Mouse (Mus musculus) left cerebral cortex, adult 9 months (tissue): ENCODE measurements at regions not wholly inside any gene's neighbourhood (a gene's known extent, or its start where the extent isn't known, plus 50 kb on each side); places are given as distances from the start of the nearest gene placed in this dataset.

ENCODE experiments used
- DNase-seq, 2 experiments: peaks; one replicate each; pipeline ENCODE4 v3.0.0; 2022; ENCODE audit warnings: low spot score in 2 of 2

- no peak for DNase-seq
Observed at GRCm38 (mm10) chr4:80442711-80443110, 391.2 kb upstream of the Tyrp1 start.

DNA sequence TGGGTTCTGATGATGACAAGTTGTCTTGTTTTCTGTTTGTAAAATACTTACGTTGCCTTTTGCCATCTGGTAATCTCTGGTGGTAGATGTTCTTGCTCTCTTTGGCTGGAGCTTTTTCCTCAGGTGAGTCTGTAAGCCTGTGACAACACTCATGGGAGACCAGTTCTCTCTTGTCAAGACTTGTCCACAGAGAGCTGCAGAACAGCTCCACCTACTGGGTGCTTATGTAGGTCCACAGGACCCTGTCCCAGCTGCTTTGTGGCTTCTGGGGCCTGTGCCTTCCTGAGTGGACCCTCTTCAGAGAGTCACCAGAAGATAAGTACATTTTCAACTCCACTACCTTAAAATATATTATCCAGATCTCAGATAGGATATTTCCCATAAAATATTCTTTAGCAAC, 370.3 kb upstream of the Tyrp1 start:
- no peak for DNase-seq

- DNase-seq, result no peak
Observed at GRCm38 (mm10) chr4:80475736-80476478, 358.0 kb upstream of the Tyrp1 start.

- DNase-seq, result no peak
Observed at GRCm38 (mm10) chr4:80515087-80515486, 318.8 kb upstream of the Tyrp1 start.

DNA sequence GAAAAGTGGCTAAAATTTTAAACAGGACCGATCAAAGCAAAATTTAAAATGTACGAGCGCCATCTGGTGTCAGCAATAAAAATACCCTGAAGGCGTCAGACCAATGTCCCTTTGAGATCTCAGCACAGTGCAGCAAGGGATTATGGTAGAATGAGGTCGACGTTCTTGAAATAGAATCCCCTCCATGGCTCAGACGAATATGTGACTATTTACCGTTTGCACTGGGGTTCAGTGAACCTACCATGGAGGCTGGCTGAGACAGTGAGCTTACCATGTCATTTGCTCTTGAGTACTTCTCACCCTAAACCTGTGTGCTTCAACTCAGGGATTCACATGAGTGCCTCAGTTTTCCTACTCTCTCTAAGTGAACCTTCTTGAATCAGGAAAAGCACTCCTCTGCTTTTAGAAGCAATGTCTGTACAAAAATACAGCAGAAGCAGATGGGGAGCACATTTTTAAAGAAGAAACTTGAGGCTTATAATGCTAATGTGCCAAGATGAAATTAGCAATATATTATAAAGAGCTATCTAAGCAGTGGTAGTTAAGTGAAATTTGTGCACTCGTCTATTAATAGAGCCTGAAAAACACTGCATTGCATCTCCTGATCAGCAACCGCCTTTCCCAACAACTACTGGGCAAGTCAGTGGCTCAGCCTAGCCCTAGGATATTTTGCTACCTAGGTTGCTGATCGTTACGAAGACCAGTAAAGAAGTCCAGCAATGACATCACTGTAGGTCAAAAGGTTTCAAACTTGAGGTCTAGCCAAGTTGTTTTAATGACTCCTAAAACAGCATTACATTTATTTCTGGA, 316.2 kb upstream of the Tyrp1 start:
- peak; percentile 40 to 79 for DNase-seq

- DNase-seq, result peak in 1 of 2 experiments; percentile 3
Observed at GRCm38 (mm10) chr4:80518589-80518988, 315.3 kb upstream of the Tyrp1 start.

DNA sequence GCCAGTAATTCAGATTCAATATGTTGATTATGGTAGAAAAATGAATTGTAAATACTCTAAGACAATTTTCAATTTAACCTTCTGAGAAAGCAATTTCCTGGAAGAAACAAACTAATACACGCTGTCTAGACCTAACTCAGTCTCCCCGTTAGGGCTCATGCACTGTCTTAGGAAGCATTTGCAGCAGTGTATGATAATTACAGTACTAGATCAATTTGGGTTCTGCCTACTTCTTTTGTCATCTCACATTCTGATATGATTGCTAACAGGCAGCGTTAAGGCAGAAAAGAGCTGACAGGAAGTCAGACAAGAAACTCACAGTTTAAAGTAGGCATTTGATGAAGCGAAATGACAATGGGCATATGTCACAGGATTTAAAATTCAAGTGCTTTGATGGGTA, 294.1 kb upstream of the Tyrp1 start:
- DNase-seq, result no peak

DNA sequence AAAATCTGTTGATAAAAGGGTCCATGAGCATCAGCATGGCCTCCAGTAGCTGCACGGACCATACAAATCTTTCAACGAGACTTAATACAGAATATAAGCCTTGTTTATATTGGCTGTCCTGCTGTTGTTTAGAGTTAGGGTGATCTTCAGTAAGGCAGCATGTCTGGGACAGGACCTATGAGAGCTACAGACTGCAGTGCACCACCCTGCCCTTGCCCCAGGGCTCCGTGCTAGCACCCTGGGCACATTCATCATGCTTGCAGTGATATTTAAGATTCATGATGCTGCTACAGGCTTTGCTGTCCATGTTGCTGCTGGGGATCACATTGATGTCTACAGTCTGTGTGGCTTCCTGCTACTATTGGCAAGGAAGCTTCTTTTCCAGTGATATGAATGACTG, 288.8 kb upstream of the Tyrp1 start:
- DNase-seq, result no peak

GRCm38 (mm10) chr4:80589438-80589837, 244.5 kb upstream of the Tyrp1 start:
- no peak for DNase-seq

DNA sequence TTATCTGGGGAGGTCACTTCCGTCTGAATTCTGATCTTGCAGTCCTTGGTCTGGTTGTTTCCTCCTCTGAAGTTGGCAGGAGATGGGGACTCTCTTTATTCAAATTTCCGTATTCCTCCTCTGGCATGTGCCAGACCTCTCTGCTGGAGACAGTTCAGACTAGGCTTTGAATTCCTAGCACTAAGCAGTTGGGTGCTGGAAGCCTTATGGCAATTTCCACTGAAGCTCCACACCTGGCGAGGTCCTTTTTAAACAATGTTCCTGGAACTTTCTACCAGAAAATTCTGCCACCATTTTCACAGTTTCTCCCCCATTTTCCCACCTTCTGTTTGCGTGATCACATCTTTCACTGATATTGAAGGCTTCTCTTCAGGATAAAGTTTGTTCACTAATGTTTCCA, 205.7 kb upstream of the Tyrp1 start:
- DNase-seq, result peak in 1 of 2 experiments; percentile 40

GRCm38 (mm10) chr4:80629251-80629650, 204.7 kb upstream of the Tyrp1 start:
- no peak for DNase-seq

- no peak for DNase-seq
Observed at GRCm38 (mm10) chr4:80630260-80630659, 203.7 kb upstream of the Tyrp1 start.

- DNase-seq, result no peak
Observed at GRCm38 (mm10) chr4:80631041-80631440, 202.9 kb upstream of the Tyrp1 start.

DNA sequence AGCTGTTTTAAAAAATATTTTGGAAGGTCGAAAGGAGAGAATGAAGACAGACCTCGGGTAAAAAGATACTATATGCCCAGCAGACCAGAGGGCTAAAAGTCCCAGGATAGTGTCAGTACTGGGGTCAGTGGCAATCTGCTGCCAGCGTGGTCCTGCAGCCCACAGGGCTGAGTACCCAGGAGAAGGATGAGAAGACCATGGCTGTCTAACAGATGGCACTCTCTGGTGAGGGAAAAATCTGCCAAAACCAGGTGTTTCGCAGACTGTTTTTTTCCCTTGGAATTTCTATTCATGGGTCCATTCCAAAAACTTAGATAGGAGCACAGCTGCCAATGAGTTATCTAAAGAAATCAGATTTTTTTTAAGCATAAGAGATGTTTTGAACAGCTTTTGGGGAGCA, 202.5 kb upstream of the Tyrp1 start:
- DNase-seq, result peak in 1 of 2 experiments; percentile 21

- DNase-seq, result peak in 1 of 2 experiments; percentile 60
Observed at GRCm38 (mm10) chr4:80638381-80638780, 195.5 kb upstream of the Tyrp1 start.
